Mouse (Mus musculus): ENCODE data around the gene Accsl. TPM values are rescaled to one million over a fixed set of nuclear protein-coding genes. Genes with fewer than 3 reads are reported as not detected.

Accsl gene
- polyA plus RNA-seq, 1 experiment from 2014 or later = not detected

GRCm38 (mm10) chr2:93903415-93903814, 34.5 kb upstream of the Accsl start:
- Histone ChIP-seq H3K27me3 (replicated peaks; ENCODE audit: control insufficient read depth, insufficient read depth, low read length) (no peaks in the 10 kb centered on the region), H3K27ac (ENCODE audit: low read depth, low read length) (no peak overlapping the region), H3K9me3 (ENCODE audit: control insufficient read depth) (no peaks in the 10 kb centered on the region), H3K4me2 (replicated peaks; ENCODE audit: low read depth) (no peak overlapping the region), H3K36me3 (ENCODE audit: control insufficient read depth, insufficient read depth) (no peaks in the 10 kb centered on the region), H3K4me1 (replicated peaks; ENCODE audit: control insufficient read depth, insufficient read depth, low read length) (no peaks in the 10 kb centered on the region), H3K4me3 (ENCODE audit: low read depth, low read length) (no peak overlapping the region), H3K9ac (ENCODE audit: low read depth, low read length) (no peak overlapping the region)
- no peak for TF ChIP-seq CTCF (IDR thresholded peaks at IDR 0.05; ENCODE audit: low read depth)
- no peak for ATAC-seq
- 59% methylated on average over 6 of the region's 6 CpGs for WGBS

DNA sequence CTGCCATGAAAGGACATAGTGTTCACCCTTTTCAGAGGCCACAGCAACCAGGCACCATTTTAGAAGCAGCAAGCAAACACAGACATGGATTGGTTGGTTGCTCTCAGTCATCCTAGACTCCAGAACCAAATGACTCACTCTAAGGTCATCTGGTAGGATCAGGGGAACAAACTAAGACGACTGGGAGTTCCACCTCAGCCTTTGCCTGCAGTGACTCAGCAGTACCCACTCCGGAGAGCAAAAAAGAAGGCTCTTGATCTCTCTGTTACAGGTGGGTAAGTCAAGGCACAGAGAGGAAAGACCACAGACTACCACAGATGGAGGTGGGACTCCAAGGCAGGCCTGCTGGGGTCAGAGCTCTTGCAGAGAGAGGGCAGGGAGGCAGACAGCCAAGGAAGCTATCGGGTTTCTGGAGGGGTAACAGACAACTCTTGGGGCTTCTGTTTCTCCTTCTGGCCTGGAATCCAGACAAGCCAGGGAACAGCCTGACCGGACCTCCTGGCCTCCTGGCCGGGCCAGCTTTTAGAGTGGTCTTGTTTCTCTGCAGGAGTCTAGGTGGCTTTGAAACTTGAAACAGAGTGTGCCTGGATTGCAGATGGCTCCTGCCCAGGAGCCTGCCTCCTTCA, 33.8 kb upstream of the Accsl start:
- H3K4me1 ChIP-seq (replicated peaks; ENCODE audit: control insufficient read depth, insufficient read depth, low read length) = no peaks in the 10 kb centered on the region
- no peak for TF ChIP-seq CTCF (IDR thresholded peaks at IDR 0.05; ENCODE audit: low read depth)
- 52% methylated on average over 5 of the region's 5 CpGs for WGBS

DNA sequence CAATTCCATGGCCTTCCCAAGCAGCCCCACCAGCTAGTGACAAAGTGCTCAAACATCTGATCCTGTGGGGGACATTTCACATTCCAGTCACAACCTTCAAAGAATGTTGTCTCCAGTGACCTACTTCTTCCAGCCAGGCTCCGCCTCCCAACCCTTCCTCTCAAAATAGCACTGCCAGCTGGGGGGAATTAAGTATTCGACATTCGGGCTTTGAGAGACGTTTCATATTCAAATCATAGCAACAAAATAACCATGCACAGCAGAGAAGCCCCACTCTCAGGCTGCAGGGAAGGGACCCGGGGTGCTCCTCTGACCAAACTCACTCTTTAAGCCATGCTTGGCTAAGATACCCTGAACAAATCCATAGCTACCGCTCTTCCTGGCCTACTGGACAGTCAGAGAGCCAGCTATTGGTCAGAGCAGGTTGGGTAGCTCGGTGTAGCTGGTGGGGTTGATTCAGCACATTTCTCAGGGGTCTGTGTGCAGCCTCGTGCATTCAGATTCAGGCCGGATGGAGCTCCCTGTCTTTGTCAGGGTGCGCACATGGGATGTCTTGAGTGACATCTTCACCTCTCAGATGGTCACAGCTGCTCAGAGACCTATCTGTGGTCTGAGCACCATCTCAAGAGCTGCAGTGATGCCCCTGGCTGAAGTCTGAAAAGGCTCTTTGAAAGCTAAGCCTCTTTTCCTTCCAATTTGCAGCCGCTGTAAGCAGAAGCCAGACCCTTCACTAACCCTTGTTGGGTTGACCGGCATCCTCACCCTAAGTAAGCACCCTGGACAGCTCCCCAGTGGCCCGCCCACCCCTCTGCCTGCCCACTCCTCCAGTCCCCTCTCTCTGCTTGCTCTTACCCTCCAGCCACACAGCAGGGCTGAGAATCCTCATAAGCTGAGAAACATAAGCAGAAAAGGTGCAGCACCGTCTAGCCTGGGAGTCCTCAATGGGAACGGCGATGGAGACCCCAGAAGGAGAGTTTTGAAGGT, 30.7 kb upstream of the Accsl start:
- Histone ChIP-seq H3K9ac (ENCODE audit: low read depth, low read length) (no peak overlapping the region), H3K36me3 (ENCODE audit: control insufficient read depth, insufficient read depth) (no peaks in the 10 kb centered on the region), H3K27me3 (replicated peaks; ENCODE audit: control insufficient read depth, insufficient read depth, low read length) (no peaks in the 10 kb centered on the region), H3K4me1 (replicated peaks; ENCODE audit: control insufficient read depth, insufficient read depth, low read length) (no peaks in the 10 kb centered on the region), H3K9me3 (ENCODE audit: control insufficient read depth) (no peaks in the 10 kb centered on the region), H3K27ac (ENCODE audit: low read depth, low read length) (no peak overlapping the region), H3K4me2 (replicated peaks; ENCODE audit: low read depth) (no peak overlapping the region), H3K4me3 (ENCODE audit: low read depth, low read length) (no peak overlapping the region)
- no peak for TF ChIP-seq CTCF (IDR thresholded peaks at IDR 0.05; ENCODE audit: low read depth)
- WGBS = 52% methylated on average over 16 of the region's 16 CpGs
- no peak for ATAC-seq

More for the DNA sequence above, 33.8 kb upstream of the Accsl start:
- no peak overlapping the region for H3K9ac ChIP-seq (ENCODE audit: low read depth, low read length)
- ATAC-seq = no peak
- no peak overlapping the region for H3K4me3 ChIP-seq (ENCODE audit: low read depth, low read length)
- no peak overlapping the region for H3K4me2 ChIP-seq (replicated peaks; ENCODE audit: low read depth)
- H3K27me3 ChIP-seq (replicated peaks; ENCODE audit: control insufficient read depth, insufficient read depth, low read length) = no peaks in the 10 kb centered on the region
- no peaks in the 10 kb centered on the region for H3K36me3 ChIP-seq (ENCODE audit: control insufficient read depth, insufficient read depth)
- no peaks in the 10 kb centered on the region for H3K9me3 ChIP-seq (ENCODE audit: control insufficient read depth)
- no peak overlapping the region for H3K27ac ChIP-seq (ENCODE audit: low read depth, low read length)

- no peak overlapping the region for H3K4me3 ChIP-seq (ENCODE audit: low read depth, low read length)
- 29% methylated on average over 8 of the region's 9 CpGs for WGBS
- H3K4me1 ChIP-seq (replicated peaks; ENCODE audit: control insufficient read depth, insufficient read depth, low read length) = no peaks in the 10 kb centered on the region
- no peak for ATAC-seq
- H3K36me3 ChIP-seq (ENCODE audit: control insufficient read depth, insufficient read depth) = no peaks in the 10 kb centered on the region
- no peak overlapping the region for H3K4me2 ChIP-seq (replicated peaks; ENCODE audit: low read depth)
- H3K27me3 ChIP-seq (replicated peaks; ENCODE audit: control insufficient read depth, insufficient read depth, low read length) = no peaks in the 10 kb centered on the region
- H3K9ac ChIP-seq (ENCODE audit: low read depth, low read length) = no peak overlapping the region
- no peak for TF ChIP-seq CTCF (IDR thresholded peaks at IDR 0.05; ENCODE audit: low read depth)
- no peaks in the 10 kb centered on the region for H3K9me3 ChIP-seq (ENCODE audit: control insufficient read depth)
- H3K27ac ChIP-seq (ENCODE audit: low read depth, low read length) = no peak overlapping the region
These were observed 22.8 kb upstream of the Accsl start for GRCm38 (mm10) chr2:93891611-93892280.

- Histone ChIP-seq H3K4me2 (replicated peaks; ENCODE audit: low read depth) (no peak overlapping the region), H3K36me3 (ENCODE audit: control insufficient read depth, insufficient read depth) (no peaks in the 10 kb centered on the region), H3K9ac (ENCODE audit: low read depth, low read length) (no peak overlapping the region), H3K4me3 (ENCODE audit: low read depth, low read length) (no peak overlapping the region), H3K27me3 (replicated peaks; ENCODE audit: control insufficient read depth, insufficient read depth, low read length) (no peaks in the 10 kb centered on the region), H3K9me3 (ENCODE audit: control insufficient read depth) (no peaks in the 10 kb centered on the region), H3K27ac (ENCODE audit: low read depth, low read length) (no peak overlapping the region), H3K4me1 (replicated peaks; ENCODE audit: control insufficient read depth, insufficient read depth, low read length) (no peaks in the 10 kb centered on the region)
- 74% methylated on average over 8 of the region's 8 CpGs for WGBS
- no peak for ATAC-seq
- no peak for TF ChIP-seq CTCF (IDR thresholded peaks at IDR 0.05; ENCODE audit: low read depth)
These were observed 21.2 kb upstream of the Accsl start for GRCm38 (mm10) chr2:93890143-93890542.

DNA sequence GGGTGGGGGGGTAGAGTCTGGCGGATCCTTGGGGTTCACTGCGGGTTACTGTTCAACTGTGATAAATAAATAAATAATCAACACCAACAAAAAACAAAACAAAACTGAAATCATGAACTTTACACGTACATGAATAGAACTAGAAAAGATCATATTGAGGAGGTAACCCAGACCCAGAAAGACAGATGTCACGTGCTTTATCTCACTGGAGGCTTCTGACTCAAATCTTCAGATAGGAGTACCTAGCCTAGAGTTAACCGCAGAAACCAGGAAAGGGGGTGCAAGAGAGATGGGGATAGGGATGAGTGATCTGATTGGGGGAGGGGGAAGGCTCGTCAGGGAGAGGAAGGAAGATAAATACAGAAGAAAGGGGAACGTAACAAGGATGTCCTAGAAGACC, 20.1 kb upstream of the Accsl start:
- Histone ChIP-seq H3K9me3 (ENCODE audit: control insufficient read depth) (no peaks in the 10 kb centered on the region), H3K4me1 (replicated peaks; ENCODE audit: control insufficient read depth, insufficient read depth, low read length) (no peaks in the 10 kb centered on the region), H3K27ac (ENCODE audit: low read depth, low read length) (no peak overlapping the region), H3K27me3 (replicated peaks; ENCODE audit: control insufficient read depth, insufficient read depth, low read length) (no peaks in the 10 kb centered on the region), H3K4me3 (ENCODE audit: low read depth, low read length) (no peak overlapping the region), H3K36me3 (ENCODE audit: control insufficient read depth, insufficient read depth) (no peaks in the 10 kb centered on the region), H3K9ac (ENCODE audit: low read depth, low read length) (no peak overlapping the region), H3K4me2 (replicated peaks; ENCODE audit: low read depth) (no peak overlapping the region)
- no peak for ATAC-seq
- no peak for TF ChIP-seq CTCF (IDR thresholded peaks at IDR 0.05; ENCODE audit: low read depth)
- WGBS = 84% methylated on average over 7 of the region's 7 CpGs
